Mouse (Mus musculus): Measurements from ENCODE around the gene Ccdc152. TPM values are rescaled to one million over a fixed set of nuclear protein-coding genes. Genes with fewer than 3 reads are reported as not detected.

Gene Ccdc152
- polyA plus RNA-seq, 1 experiment, result not detected

DNA sequence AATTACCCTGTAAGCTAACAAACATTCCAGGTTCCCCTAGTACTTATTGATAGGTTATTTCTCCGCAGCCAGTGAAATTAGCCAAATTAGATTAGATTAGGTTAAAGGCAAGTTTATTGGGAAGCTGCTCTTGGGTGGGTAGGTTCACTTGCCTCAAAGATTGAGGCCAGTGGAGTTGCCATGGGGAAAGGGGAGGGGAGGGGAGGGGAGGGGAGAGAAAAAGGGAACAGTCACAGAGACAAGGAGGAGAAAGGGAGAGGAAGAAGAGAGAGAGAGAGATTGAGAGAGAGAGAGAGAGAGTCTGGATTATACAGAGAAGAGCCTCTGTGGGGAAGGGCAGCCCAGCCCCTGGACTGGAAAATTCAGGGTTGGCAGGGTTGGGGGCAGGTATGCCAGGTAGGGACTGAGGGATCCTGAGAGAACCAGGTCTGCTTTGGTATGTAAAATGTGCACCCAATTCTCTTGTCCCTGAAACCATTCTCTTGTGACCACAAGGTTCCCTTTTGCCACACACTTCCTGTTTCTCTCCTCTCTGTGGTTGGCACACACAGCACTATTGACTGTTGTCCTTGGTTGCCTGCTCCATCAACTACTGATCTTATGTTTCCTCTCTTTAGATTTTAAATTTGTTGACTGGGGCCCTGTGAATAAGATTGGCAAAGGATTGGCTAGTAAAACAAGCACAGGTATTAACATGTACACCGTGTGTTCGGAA is 69.3 kb downstream of the Ccdc152 start:
- H3K27me3 ChIP-seq (replicated peaks), result no peaks in the 10 kb centered on the region
- H3K4me3 ChIP-seq (replicated peaks), result no peak overlapping the region
- no peak for TF ChIP-seq GATA1 (IDR thresholded peaks at IDR 0.05; ENCODE audit: borderline replicate concordance, low read length)
- no peak for TF ChIP-seq FLI1 (IDR thresholded peaks at IDR 0.05; ENCODE audit: low read length)
- H3K36me3 ChIP-seq (replicated peaks; ENCODE audit: low read length), result no peaks in the 10 kb centered on the region
- no peaks in the 10 kb centered on the region for H3K9me3 ChIP-seq
- peaks cover 14% of the 10 kb centered on the region for H3K4me1 ChIP-seq

DNA sequence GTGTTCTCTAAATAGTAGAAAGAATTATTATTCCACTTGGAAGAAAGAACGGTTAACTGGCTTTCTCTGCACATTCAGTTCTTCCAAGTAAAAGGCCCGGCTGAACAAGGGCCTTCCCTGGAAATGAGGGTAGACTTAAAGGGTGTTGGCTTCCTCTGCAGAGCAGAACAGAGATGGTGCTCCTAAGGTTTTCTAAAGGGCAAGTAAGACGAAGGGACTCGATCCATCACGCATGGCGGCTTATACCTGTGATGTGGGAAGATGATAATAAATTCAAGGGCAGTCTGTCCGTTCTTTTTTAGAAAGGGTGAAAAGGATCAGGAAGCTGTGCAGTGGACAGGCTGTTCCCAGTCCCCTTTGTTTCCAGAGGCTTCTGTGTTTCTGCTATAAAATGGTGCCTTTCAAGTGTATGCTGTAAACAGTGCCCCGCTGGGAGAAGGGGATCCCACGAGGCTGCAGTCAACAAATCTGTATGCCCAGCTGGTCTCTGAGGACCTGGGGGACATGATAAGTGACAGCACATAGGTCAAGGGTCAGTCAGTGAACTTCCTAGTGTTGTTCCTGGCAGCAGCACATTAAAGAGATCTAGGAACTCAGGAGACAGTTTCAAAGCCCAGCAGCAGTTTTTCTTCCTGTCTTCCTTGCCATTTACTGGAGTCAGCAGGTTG is 71.0 kb downstream of the Ccdc152 start:
- no peaks in the 10 kb centered on the region for H3K36me3 ChIP-seq (replicated peaks; ENCODE audit: low read length)
- no peaks in the 10 kb centered on the region for H3K9me3 ChIP-seq
- H3K4me3 ChIP-seq (replicated peaks), result no peak overlapping the region
- H3K27me3 ChIP-seq (replicated peaks), result no peaks in the 10 kb centered on the region
- no peak for TF ChIP-seq GATA1 (IDR thresholded peaks at IDR 0.05; ENCODE audit: borderline replicate concordance, low read length)
- no peak for TF ChIP-seq FLI1 (IDR thresholded peaks at IDR 0.05; ENCODE audit: low read length)
- peaks cover 16% of the 10 kb centered on the region for H3K4me1 ChIP-seq

DNA sequence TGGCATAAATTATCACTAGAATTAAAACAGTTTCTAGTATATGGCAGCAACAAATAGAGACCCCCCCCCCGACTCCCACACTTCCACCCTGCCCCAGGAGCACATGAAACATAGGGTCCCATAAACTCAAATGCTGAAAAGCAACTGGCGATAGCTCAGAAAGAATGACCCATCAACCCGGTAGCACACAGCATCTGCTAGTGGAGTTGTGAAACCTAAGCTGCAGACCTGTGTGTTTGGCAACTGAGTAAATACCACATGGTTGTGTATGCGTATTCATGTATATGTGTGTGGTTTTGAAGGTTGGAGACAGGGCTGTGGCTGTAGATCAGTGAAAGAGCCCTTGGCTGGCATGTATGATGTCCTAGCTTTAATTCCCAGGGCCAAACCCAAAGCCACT is 72.3 kb downstream of the Ccdc152 start:
- no peaks in the 10 kb centered on the region for H3K36me3 ChIP-seq (replicated peaks; ENCODE audit: low read length)
- H3K4me1 ChIP-seq, result peaks cover 21% of the 10 kb centered on the region
- H3K4me3 ChIP-seq (replicated peaks), result no peak overlapping the region
- H3K9me3 ChIP-seq, result no peaks in the 10 kb centered on the region
- no peaks in the 10 kb centered on the region for H3K27me3 ChIP-seq (replicated peaks)
- no peak for TF ChIP-seq GATA1 (IDR thresholded peaks at IDR 0.05; ENCODE audit: borderline replicate concordance, low read length)
- no peak for TF ChIP-seq FLI1 (IDR thresholded peaks at IDR 0.05; ENCODE audit: low read length)

Other genes with a start within 250 kb of the Ccdc152 start
- 1.7 and 34.5 TPM in 2 replicates for gene Selenop, start 35.0 kb downstream of the Ccdc152 start, polyA plus RNA-seq (2012; ENCODE audit: insufficient read depth, low replicate concordance)